Mouse (Mus musculus): ENCODE measurements around the gene Rcn1. TPM values are rescaled to one million over a fixed set of nuclear protein-coding genes. Genes with fewer than 3 reads are reported as not detected.

Gene Rcn1
- polyA plus RNA-seq (2014; fragmentation: Nextera tagmentation; extraction: Ambion mirVana) = 253 and 267 TPM in 2 replicates

DNA sequence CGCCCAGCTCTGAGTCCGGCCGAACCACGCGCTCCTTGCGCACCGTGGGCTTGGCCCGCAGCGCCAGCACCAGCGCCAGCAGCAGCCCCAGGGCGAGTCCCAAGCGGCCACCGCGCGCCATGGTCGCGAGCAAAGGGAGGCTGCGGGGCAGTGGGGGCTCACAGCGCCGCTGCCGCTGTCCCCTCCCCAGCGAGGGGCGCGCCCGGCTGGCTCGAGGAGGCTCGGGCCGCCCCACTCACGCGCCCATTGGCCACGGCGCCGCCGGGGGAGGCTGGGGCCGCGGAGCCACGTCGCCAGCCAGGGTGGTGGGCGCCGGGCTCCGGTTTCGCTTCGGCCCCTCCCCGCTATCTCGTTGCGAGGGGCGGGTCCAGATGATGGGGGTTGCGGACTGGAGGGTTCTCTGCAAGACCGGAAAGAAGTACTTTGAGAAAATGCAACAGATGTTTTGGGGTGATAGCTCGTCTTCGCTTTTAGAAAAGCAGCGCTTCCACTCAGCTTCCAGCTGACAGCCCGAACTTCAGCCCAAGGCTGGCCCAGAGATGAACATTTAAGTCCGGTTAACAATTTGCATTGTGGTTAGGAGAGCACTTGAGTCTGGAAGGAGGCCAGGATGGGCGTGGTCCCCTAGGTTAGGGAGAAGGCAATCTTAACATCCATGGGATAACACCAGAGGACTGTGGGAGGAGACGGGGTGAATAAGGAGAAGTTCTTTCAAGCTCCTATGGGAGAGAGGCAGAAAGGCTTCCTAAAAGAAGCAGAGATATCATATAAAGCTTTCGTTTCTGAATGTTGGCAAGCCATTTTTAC is at the start of gene Rcn1:
Gene Rcn1, minus strand, starts transcription at position 235 of the 807 bp plus-strand sequence.
- H3K9me3 ChIP-seq (ENCODE audit: control insufficient read depth, low read length) = no peaks in the 10 kb centered on the region
- H3K36me3 ChIP-seq (ENCODE audit: control insufficient read depth, insufficient read depth, low read length) = peaks cover 17% of the 10 kb centered on the region
- peak within 1 kb of the TSS; percentile 98 for H3K27ac ChIP-seq (replicated peaks; ENCODE audit: low read depth, low read length)
- peak within 1 kb of the TSS; percentile 96 for H3K9ac ChIP-seq (ENCODE audit: low read depth, low read length)
- WGBS = 2% methylated on average over 17 of the region's 57 CpGs
- DNase-seq (ENCODE audit: low spot score) (peak; percentile 95), ATAC-seq (ENCODE audit: low read depth) (peak; percentile 96)
- H3K4me1 ChIP-seq (ENCODE audit: control insufficient read depth, insufficient read depth, low read length) = peaks cover 14% of the 10 kb centered on the region
- H3K4me3 ChIP-seq (ENCODE audit: low read depth, low read length) = peak within 1 kb of the TSS; percentile 88
- peak within 1 kb of the TSS; percentile 78 for H3K4me2 ChIP-seq (ENCODE audit: low read depth, low read length)
- no peaks in the 10 kb centered on the region for H3K27me3 ChIP-seq (replicated peaks; ENCODE audit: control insufficient read depth, insufficient read depth, low read length)

DNA sequence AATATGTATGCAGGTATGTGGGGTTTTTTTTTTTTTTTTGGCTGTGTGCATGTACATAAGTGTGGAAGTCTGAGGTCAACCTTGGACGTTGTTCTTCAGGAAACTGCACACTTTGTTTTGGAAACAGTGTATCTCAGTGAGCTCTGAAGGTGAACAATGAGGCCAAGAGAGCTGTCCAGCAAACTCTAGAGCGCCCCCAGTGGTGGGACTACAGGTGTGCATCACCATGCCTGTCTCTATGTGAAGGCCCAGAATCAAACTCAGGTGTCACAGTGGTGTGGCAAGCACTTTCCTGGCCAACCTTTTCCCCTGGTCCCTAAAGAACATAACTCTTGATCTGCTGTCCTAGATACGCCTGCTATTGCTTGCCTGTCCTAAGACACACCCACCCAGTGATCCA is 45.0 kb upstream of the Rcn1 start:
- no peak for DNase-seq (ENCODE audit: low spot score)
- ATAC-seq (ENCODE audit: low read depth) = no peak
- Histone ChIP-seq H3K36me3 (ENCODE audit: control insufficient read depth, insufficient read depth, low read length) (no peaks in the 10 kb centered on the region), H3K4me2 (ENCODE audit: low read depth, low read length) (no peak overlapping the region), H3K4me3 (ENCODE audit: low read depth, low read length) (no peak overlapping the region), H3K9ac (ENCODE audit: low read depth, low read length) (no peak overlapping the region), H3K27ac (replicated peaks; ENCODE audit: low read depth, low read length) (no peak overlapping the region), H3K9me3 (ENCODE audit: control insufficient read depth, low read length) (no peaks in the 10 kb centered on the region), H3K4me1 (ENCODE audit: control insufficient read depth, insufficient read depth, low read length) (no peaks in the 10 kb centered on the region), H3K27me3 (replicated peaks; ENCODE audit: control insufficient read depth, insufficient read depth, low read length) (no peaks in the 10 kb centered on the region)
- 29% methylated on average over 3 of the region's 3 CpGs for WGBS

DNA sequence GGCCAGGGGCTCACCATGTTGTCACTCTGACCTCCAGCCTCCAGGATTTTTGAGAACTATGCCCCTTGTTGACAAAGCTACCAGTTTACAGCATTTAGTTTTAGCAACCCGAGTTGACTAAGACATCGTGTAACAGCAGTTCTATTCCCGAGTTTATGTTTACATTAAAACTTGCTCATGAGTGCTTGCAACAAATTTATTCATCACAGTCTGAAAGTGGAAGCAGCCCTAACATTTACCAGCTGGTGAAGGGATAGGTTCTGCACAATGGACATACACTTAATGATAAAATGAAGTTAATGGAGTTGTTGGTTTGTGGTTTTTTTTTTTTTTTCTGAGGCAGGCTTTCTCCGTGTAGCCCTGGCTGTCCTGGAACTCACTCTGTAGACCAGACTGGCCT is 39.9 kb upstream of the Rcn1 start:
- H3K27ac ChIP-seq (replicated peaks; ENCODE audit: low read depth, low read length) = no peak overlapping the region
- H3K4me2 ChIP-seq (ENCODE audit: low read depth, low read length) = no peak overlapping the region
- H3K9ac ChIP-seq (ENCODE audit: low read depth, low read length) = no peak overlapping the region
- 58% methylated on average over 4 of the region's 4 CpGs for WGBS
- H3K4me1 ChIP-seq (ENCODE audit: control insufficient read depth, insufficient read depth, low read length) = no peaks in the 10 kb centered on the region
- no peak overlapping the region for H3K4me3 ChIP-seq (ENCODE audit: low read depth, low read length)
- no peak for ATAC-seq (ENCODE audit: low read depth)
- no peaks in the 10 kb centered on the region for H3K36me3 ChIP-seq (ENCODE audit: control insufficient read depth, insufficient read depth, low read length)
- no peak for DNase-seq (ENCODE audit: low spot score)
- H3K27me3 ChIP-seq (replicated peaks; ENCODE audit: control insufficient read depth, insufficient read depth, low read length) = no peaks in the 10 kb centered on the region
- H3K9me3 ChIP-seq (ENCODE audit: control insufficient read depth, low read length) = no peaks in the 10 kb centered on the region

DNA sequence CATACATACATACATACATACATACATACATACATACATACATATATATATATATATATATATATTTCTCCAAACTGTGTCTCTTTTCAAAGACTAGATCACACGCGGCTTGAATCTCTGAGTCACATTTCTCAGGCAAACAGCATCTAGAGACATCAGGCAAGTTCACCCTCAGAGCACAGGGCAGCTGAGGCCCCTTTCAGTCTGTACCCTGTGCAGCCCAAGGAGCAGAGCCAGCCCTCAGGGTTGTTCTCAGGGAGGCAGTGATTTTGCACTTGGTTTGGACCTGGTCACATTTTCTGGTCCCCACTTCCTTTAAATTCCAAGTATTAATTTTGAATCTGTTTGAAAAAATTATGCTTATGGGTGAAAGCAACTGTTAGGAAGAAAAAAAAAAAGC is 39.4 kb upstream of the Rcn1 start:
- Histone ChIP-seq H3K4me3 (ENCODE audit: low read depth, low read length) (no peak overlapping the region), H3K9ac (ENCODE audit: low read depth, low read length) (no peak overlapping the region), H3K4me2 (ENCODE audit: low read depth, low read length) (no peak overlapping the region), H3K36me3 (ENCODE audit: control insufficient read depth, insufficient read depth, low read length) (no peaks in the 10 kb centered on the region), H3K27me3 (replicated peaks; ENCODE audit: control insufficient read depth, insufficient read depth, low read length) (no peaks in the 10 kb centered on the region), H3K4me1 (ENCODE audit: control insufficient read depth, insufficient read depth, low read length) (no peaks in the 10 kb centered on the region), H3K27ac (replicated peaks; ENCODE audit: low read depth, low read length) (no peak overlapping the region), H3K9me3 (ENCODE audit: control insufficient read depth, low read length) (no peaks in the 10 kb centered on the region)
- DNase-seq (ENCODE audit: low spot score) = no peak
- WGBS = 90% methylated on average over 2 of the region's 2 CpGs
- ATAC-seq (ENCODE audit: low read depth) = no peak

DNA sequence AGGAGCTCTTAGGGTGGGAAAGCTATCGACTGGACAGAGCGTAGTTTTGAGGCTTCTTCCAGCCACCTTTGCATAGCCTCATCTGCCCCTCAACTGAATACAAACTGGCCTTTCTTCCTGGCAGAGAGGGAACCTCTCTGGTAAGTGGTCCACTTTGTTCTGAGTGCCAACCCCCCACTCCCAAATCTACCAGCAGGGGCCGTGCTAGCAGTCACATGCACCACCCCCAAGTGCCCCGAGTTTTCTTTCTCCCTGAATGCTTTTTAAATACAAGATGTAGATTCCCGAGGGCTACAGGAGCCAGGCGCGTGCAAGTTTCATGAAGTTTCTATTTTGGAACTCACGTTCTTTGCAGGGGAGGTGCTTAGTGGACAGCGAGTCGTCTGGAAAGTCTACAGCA is 33.8 kb upstream of the Rcn1 start:
- H3K4me1 ChIP-seq (ENCODE audit: control insufficient read depth, insufficient read depth, low read length) = no peaks in the 10 kb centered on the region
- ATAC-seq (ENCODE audit: low read depth) = no peak
- H3K27me3 ChIP-seq (replicated peaks; ENCODE audit: control insufficient read depth, insufficient read depth, low read length) = no peaks in the 10 kb centered on the region
- no peak overlapping the region; the same call in 1 of the 2 replicates for H3K9ac ChIP-seq (ENCODE audit: low read depth, low read length)
- H3K9me3 ChIP-seq (ENCODE audit: control insufficient read depth, low read length) = no peaks in the 10 kb centered on the region
- H3K36me3 ChIP-seq (ENCODE audit: control insufficient read depth, insufficient read depth, low read length) = no peaks in the 10 kb centered on the region
- 11% methylated on average over 10 of the region's 10 CpGs for WGBS
- peak; percentile 32 for DNase-seq (ENCODE audit: low spot score)
- no peak overlapping the region for H3K27ac ChIP-seq (replicated peaks; ENCODE audit: low read depth, low read length)
- peak overlapping the region; percentile 38 for H3K4me2 ChIP-seq (ENCODE audit: low read depth, low read length)
- H3K4me3 ChIP-seq (ENCODE audit: low read depth, low read length) = 0 out of 2 replicates have a peak overlapping the region, but pooled peaks have one; percentile 1

DNA sequence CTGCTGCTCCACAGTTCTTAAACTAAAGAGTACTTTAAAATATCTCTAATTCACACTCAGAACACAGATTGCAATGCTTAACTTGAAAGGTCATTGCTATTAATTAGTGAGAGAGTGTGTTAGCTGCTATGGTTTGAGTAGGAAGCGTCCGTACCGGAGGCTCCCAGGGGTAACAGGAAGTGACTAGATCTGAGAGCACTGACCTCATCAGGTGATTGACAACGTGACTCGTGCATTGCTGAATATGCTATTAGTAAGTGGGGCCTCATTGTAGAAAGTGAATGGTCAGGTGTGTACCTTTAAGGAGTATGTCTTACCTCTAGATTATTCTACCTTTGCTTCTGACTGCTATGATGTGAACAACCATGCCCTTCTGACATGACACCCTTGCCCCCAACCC is 31.3 kb upstream of the Rcn1 start:
- H3K9ac ChIP-seq (ENCODE audit: low read depth, low read length) = no peak overlapping the region
- H3K4me3 ChIP-seq (ENCODE audit: low read depth, low read length) = no peak overlapping the region
- DNase-seq (ENCODE audit: low spot score) (no peak), ATAC-seq (ENCODE audit: low read depth) (no peak)
- H3K4me1 ChIP-seq (ENCODE audit: control insufficient read depth, insufficient read depth, low read length) = no peaks in the 10 kb centered on the region
- no peak overlapping the region for H3K27ac ChIP-seq (replicated peaks; ENCODE audit: low read depth, low read length)
- no peaks in the 10 kb centered on the region for H3K27me3 ChIP-seq (replicated peaks; ENCODE audit: control insufficient read depth, insufficient read depth, low read length)
- H3K36me3 ChIP-seq (ENCODE audit: control insufficient read depth, insufficient read depth, low read length) = no peaks in the 10 kb centered on the region
- WGBS = 64% methylated on average over 5 of the region's 5 CpGs
- H3K4me2 ChIP-seq (ENCODE audit: low read depth, low read length) = no peak overlapping the region
- no peaks in the 10 kb centered on the region for H3K9me3 ChIP-seq (ENCODE audit: control insufficient read depth, low read length)

DNA sequence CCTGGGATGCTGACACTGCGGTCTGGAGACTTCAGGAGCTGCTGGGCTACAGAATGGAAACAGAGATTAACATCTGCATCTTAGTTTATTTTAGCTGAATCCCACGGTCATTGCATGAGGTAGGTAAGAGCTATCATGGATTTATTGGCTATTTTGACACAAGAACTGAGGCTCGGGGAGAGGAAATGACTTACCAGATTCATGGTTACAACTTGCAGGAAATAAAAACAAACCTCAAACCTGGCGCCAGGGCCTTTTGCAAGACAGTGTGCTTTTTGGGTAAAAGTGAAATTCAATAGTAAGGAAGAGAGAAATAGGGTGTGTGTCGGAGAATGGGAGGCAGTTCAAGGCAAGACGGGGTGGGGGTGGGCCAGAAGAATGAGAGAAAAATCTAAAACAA is 30.8 kb upstream of the Rcn1 start:
- Histone ChIP-seq H3K9me3 (ENCODE audit: control insufficient read depth, low read length) (no peaks in the 10 kb centered on the region), H3K4me2 (ENCODE audit: low read depth, low read length) (no peak overlapping the region), H3K27me3 (replicated peaks; ENCODE audit: control insufficient read depth, insufficient read depth, low read length) (no peaks in the 10 kb centered on the region), H3K27ac (replicated peaks; ENCODE audit: low read depth, low read length) (no peak overlapping the region), H3K9ac (ENCODE audit: low read depth, low read length) (no peak overlapping the region), H3K36me3 (ENCODE audit: control insufficient read depth, insufficient read depth, low read length) (no peaks in the 10 kb centered on the region), H3K4me3 (ENCODE audit: low read depth, low read length) (no peak overlapping the region), H3K4me1 (ENCODE audit: control insufficient read depth, insufficient read depth, low read length) (no peaks in the 10 kb centered on the region)
- 57% methylated on average over 6 of the region's 6 CpGs for WGBS
- DNase-seq (ENCODE audit: low spot score) (no peak), ATAC-seq (ENCODE audit: low read depth) (no peak)

DNA sequence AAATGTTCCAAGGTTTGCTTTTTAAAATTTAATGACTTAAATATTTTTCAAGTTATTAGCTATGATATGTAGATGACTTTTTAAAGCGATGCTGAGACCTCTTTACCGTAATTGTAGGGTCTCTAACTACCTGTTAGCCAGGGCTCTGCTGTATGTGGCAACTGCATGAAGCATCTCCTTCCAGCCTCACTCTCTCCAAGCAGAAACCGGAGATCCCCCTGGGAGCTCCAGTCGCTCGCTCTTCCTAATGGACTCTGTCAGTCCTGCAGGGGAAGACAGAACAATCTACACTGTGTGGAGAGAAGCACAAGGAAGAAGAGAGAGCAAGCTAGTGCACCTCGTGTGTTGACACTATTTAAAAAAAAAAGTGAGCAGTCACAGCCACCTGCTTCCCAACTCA is 29.3 kb upstream of the Rcn1 start:
- ATAC-seq (ENCODE audit: low read depth) (0 out of 2 replicates have a peak, but pooled peaks have one; percentile 41), DNase-seq (ENCODE audit: low spot score) (no peak)
- no peak overlapping the region for H3K4me3 ChIP-seq (ENCODE audit: low read depth, low read length)
- no peaks in the 10 kb centered on the region for H3K4me1 ChIP-seq (ENCODE audit: control insufficient read depth, insufficient read depth, low read length)
- no peaks in the 10 kb centered on the region for H3K27me3 ChIP-seq (replicated peaks; ENCODE audit: control insufficient read depth, insufficient read depth, low read length)
- H3K9ac ChIP-seq (ENCODE audit: low read depth, low read length) = no peak overlapping the region
- no peak overlapping the region for H3K27ac ChIP-seq (replicated peaks; ENCODE audit: low read depth, low read length)
- WGBS = 8% methylated on average over 6 of the region's 6 CpGs
- no peaks in the 10 kb centered on the region for H3K9me3 ChIP-seq (ENCODE audit: control insufficient read depth, low read length)
- H3K36me3 ChIP-seq (ENCODE audit: control insufficient read depth, insufficient read depth, low read length) = no peaks in the 10 kb centered on the region
- H3K4me2 ChIP-seq (ENCODE audit: low read depth, low read length) = no peak overlapping the region; the same call in 1 of the 2 replicates

DNA sequence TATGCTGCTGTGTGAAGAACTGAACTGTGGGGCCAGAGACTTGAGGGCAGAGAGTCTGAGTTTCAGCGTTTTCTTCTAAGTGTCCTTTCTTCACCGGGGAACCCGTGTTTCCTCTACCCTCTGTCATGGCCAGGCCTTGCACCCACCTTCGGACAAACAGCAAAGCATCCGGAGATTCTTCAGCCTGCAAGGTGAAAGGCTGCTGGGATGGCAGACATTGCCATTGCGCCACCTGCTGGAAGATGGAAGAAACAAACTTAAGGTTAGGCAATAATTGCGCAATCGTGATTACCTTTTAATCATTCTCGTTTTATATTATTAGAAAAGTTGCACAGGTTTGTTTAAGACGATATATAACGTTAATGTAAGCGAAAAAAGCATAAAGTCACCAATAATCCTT is 28.9 kb upstream of the Rcn1 start:
- H3K4me1 ChIP-seq (ENCODE audit: control insufficient read depth, insufficient read depth, low read length) = no peaks in the 10 kb centered on the region
- no peak; the same call in 1 of the 2 replicates for ATAC-seq (ENCODE audit: low read depth)
- peak; percentile 77 for DNase-seq (ENCODE audit: low spot score)
- no peaks in the 10 kb centered on the region for H3K27me3 ChIP-seq (replicated peaks; ENCODE audit: control insufficient read depth, insufficient read depth, low read length)
- no peak overlapping the region for H3K9ac ChIP-seq (ENCODE audit: low read depth, low read length)
- H3K4me2 ChIP-seq (ENCODE audit: low read depth, low read length) = no peak overlapping the region
- H3K36me3 ChIP-seq (ENCODE audit: control insufficient read depth, insufficient read depth, low read length) = no peaks in the 10 kb centered on the region
- no peaks in the 10 kb centered on the region for H3K9me3 ChIP-seq (ENCODE audit: control insufficient read depth, low read length)
- H3K27ac ChIP-seq (replicated peaks; ENCODE audit: low read depth, low read length) = no peak overlapping the region
- WGBS = 2% methylated on average over 12 of the region's 12 CpGs
- no peak overlapping the region for H3K4me3 ChIP-seq (ENCODE audit: low read depth, low read length)

Data from embryonic facial prominence, embryonic 14.5 days (tissue).